Mouse (Mus musculus) retina, postnatal 7 days (tissue): ENCODE measurements at regions not wholly inside any gene's neighbourhood (a gene's known extent, or its start where the extent isn't known, plus 50 kb on each side); places are given as distances from the start of the nearest gene placed in this dataset.

Experiments used
- DNase-seq: peaks from one replicate; pipeline ENCODE4 v3.0.0-alpha.2; 2012; ENCODE audit warnings: low read depth, low spot score

- DNase-seq: no peak
Measured at GRCm38 (mm10) chr4:34105251-34105650, 55.3 kb upstream of the Spaca1 start.

DNA sequence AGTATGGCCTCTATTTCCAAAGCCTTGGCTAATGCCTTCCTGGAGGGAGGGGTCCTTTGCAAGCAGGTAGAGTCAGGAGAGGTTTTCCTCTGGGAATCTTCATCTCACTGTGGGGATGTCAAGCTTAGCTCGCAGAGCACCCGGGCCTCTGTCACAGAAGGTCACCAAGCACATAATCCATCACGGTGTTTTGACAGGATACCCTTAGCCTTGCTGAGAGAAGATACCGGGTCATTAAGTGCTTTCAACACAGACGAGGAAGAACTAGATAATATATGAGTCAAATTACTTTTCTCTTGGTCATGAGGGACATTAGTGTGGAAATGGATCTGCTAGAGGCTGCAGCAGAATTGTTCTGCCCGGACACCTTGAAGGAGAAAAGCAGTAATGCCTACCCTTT lies 64.3 kb upstream of the Spaca1 start:
- no peak for DNase-seq

DNA sequence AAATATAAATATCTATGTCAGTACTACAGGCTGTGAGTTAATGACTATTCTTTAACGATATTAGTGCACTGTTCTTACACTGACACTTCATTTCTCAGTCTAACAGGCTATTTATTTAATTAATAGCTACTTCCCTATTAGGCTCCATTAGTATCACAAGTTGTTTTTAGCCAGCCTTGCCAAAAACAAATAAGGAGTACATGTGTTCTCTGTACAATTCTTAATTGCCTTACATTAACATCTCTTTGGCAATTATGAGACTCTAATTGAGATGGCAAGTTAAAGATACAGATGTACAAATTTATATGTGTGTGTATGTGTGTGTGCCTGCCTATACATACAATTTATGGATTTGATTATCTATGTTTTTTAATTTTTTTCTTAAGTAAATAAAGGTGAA lies 67.1 kb upstream of the Spaca1 start:
- DNase-seq: no peak

- DNase-seq: no peak
Measured at GRCm38 (mm10) chr4:34122959-34123520, 73.0 kb upstream of the Spaca1 start.

DNA sequence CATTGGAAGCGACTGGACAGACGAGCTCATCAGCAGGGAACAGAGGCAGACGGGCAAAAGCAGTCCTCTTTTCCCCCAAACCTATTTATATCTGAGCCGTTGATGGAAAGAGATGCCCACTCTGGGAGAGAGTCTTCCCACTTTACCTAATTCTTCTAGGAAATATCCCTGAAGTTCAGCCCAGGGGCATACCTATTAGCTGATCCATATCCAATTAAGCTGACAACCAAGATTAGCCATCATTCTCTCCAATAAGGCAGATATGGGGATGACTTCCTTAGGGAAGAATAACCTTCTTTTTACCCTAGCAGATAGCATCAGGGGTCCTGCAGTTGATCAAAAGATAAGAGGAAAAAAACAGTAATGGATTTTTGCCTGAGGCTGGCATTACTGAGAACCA lies 78.2 kb upstream of the Spaca1 start:
- no peak for DNase-seq

- no peak for DNase-seq
Measured at GRCm38 (mm10) chr4:34146133-34146867, 96.3 kb upstream of the Spaca1 start.

DNA sequence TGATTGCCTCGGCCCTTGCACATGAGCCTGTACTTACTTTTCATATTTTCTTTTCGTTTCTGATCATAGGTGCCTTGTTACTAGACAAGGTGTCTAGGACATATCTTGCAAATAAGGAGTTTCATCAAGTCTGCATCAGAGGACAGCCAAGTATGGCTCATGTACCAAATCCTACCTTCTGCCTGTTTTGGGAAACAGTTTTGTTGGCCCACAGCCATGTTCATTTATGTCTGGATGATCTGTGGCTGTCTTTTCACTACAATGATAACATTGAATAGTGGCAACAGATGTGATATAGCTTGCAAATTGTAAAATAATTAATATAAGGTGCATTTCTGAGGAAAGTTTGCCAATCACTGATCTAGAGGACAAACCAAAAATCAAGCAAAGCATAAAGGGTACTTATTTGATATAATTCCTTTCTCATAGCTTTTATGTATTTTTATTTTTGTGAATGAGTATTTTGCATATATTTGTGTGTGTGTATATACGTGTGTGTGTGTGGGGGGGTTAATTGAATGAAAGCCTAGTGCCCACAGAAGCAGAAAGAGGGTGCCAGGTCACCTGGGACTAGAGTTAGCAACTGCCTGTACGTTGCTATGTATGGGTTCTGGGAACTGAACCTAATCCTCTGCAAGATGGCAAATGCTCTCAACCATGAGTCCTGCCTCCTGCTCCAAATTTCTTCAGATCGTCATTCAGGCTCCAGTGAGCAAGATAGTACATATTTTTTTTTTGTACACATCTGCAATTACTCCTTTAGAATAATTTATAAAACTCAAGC lies 99.2 kb upstream of the Spaca1 start:
- no peak for DNase-seq

DNA sequence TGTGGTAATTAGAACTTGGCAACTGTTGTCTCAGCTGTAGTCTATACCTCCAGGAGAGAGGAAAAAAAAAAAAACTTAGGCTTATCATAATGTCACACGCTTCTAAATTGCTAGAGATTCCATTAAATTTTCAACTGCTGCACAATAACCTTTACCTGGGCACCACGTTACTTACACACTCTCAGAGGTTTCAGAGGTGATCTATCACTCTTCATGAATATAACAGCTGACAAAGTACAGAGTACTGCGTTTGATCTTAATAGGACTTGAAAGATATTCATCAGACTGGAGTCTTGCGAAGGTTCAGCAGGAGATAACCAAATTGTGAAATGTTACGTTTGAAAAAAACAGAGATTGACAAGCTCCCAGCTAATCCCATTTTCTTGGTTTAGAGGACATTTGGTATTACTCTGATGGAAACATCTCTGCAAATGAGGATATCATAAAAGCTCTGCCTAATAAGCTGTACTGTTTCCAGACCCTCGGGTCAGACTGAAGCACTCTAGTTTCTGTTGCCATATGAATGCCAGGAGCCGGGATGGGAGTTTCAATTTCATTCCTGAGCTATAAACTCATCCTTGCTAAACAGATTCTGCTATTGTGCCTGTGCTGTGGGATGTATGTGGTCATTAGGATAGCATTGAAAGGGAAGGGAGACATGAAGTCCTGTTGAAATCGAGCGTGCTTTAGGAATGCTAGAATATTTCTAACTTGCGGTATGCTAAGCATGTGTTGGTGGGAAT lies 101.8 kb upstream of the Spaca1 start:
- DNase-seq: no peak

DNA sequence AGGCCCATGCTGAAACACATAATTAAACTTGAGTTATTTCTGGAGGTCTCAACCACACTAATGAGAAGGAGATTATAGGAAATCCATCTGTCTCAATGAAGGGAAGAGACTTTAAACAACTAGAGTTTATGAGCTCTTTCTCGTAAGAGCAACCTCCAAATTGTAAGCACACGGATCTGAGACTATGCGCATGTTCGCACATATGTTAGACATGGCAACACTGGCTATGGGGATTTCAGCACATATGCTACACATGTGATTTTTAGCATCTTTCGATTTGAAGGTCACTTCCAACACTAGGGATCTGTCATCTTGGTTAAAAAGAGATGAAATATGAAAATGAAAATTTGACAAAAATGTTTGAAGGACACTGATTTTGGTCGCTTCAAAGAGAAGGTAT lies 105.5 kb upstream of the Spaca1 start:
- no peak for DNase-seq

DNA sequence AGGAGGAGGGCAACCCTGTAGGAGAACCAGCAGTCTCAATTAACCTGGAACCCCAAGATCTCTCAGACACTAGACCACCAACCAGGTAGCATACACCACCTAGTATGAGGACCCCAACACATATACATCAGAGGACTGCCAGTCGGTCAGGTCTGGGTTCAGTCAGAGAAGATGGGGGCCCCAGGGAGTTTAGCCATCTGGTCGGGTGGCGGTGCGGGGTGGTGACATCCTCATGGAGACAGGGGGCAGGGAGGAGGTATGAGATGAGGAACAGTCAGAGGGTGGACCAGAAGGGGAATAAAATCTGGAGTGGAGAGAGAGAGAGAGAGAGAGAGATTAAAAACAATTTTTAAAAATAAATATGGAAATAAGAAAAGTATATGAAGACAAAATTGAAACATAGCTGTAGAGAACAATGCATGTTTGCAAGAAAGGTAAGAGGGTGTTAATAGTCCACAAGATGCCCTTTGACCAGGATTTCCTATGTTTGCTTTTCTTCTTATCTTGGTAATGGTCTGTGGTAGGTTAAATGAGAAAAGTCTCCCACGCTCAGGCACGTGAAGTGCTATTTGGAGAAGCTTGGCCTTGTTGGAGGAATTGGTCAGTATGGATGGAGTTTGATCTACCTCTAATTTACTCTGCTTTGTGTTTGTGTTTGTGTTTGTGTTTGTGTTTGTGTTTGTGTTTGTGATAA lies 108.0 kb upstream of the Spaca1 start:
- DNase-seq: no peak

DNA sequence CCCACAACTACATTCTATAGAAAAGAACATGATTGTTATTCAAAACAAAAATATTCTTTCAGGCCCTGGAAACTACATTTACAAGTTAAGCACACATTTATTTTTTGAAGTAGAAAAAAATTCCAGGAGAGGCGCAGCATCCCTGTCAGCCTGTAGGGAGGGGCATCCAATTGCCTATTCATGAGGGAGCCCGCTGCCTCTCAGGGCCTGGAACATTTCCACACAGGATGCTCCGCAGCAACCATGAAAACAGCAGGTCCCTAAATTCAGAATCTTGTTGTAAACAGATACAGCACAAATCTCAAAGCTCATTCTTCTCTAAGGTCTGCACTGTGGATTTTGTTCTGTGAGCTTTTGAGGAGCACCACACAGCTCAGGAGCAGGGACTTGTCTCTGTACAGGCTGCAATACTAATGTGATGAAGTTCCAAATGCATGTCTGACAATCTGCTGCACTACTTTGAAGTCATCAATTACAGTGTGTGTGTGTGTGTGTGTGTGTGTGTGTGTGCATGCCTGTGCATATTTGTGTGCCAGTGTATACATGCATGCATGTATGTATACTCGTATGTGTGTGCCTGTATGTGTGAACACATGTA lies 121.4 kb upstream of the Spaca1 start:
- DNase-seq: no peak

DNA sequence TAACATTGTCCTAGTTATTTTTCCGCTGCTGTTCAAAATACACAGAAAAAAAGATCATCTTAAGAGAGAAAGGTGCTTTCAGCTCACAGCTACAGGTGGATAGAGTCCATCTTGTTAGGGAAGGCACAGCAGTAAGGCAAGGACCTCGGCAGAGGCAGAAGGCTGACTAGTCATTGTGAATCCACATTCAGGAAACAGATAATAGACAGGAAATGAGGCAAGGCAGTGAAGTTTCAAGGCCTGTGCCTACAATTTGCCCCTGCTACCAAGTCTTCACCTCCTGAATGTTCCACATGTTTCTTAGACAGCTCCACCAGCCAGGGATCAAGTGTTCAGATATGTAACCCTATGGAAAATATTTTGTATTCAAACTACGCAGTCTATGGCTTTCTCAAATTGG lies 122.0 kb upstream of the Spaca1 start:
- DNase-seq: no peak

- DNase-seq: no peak
Measured at GRCm38 (mm10) chr4:34177421-34177820, 127.4 kb upstream of the Spaca1 start.

DNA sequence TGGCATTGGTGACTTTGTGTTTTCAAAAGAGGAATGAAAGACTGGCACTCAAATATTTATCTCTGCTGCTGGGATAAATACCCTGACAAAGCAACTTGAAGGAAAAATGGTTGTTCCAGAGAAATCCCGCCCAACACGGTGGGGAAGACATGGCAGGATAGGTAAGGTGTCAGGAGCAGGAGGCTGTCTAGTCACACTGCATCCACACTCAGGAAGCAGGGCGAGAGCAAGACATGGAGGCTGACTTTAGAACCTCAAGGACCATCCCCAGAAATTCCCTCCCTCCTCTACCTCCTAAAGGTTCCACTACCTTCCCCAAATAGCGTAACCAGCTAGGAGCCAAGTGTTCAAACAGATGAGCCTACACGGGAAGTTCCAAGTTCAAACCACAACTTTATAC lies 136.5 kb upstream of the Spaca1 start:
- DNase-seq: no peak

DNA sequence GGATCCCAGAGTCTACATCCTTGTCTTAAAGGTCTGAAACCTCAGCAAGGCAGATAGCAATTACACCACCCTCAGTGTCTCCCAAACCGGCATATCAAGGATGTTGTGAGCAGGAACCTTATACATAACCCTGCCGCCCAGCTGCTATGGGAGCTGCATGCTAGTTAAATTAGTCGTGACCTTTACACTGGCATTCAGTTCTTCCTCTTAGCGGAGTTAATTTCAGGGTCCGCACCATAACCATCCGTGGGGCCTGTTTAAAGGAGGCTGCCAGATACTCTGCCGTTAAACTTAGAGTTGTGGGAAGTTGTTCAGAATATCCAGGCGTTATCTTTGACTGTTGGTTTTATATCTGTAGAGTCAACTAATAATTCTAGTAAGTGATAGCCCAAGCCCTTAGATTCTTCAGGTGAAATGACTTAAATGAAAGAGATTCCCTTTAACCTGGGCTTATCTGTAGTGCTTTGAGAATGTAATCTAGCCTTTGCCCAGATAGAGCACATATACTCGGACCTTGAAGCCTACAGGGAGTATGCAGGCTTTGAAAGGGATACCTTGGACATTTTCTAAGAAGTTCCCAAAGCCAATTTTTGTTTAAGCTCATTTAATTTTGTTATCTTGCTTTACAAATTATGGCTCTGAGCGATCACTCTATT lies 153.3 kb upstream of the Spaca1 start:
- DNase-seq: no peak

DNA sequence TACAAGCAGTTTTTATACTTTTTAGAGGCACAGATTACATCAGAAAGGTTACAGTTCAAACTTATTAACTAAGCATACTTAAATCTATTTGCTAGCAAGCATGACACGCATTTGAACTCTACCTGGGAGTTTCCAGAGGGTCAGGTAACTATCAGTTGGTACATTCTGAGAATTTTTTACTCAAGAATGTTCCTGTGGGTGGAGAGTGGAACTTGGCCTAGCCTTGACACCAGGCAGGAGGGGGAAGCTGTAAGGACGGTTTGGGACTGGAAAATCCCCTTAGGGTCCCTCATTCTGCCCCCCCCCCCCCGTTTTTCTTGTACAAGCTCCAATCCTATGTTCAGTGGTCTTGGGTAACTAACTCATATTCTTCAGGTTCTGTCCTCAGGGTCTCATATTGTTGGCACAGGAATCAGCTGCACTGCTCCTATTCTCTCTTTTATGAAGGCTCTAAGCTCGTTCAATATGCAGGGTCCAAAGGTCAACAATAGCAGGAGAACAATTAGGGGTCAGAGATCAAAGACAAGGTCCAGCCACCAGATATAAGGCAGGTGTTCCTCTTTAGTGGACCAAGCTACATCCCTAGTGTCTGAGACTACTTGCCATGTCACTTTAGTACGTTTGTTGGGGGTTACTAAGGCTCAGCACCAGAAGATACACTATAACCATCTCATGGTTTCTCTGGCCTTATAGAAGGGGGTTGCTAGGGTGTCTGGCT lies 159.3 kb upstream of the Spaca1 start:
- no peak for DNase-seq

GRCm38 (mm10) chr4:34213731-34214130 lies 163.7 kb upstream of the Spaca1 start:
- DNase-seq: no peak

- DNase-seq: no peak
Measured at GRCm38 (mm10) chr4:34214346-34214745, 164.4 kb upstream of the Spaca1 start.

DNA sequence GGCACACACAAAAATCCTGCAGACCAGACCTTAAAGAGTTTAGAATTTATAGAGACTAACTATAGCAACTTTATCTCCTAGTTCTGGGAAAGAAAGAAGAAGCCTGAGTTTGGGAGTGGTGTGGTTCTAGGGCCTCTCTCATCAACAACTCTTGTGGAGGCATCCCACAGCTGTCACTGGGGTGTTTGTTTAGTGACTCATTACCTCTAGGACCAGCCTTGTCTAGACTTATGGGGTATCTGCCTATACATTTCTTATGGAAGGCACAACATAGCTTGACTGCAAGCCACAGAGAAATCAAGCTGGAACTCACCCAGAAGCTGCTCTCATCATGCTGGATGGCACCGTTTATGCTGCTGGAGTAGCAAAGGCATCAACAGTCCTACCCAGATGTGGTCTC lies 171.9 kb upstream of the Spaca1 start:
- no peak for DNase-seq
